Mouse (Mus musculus) layer of hippocampus, adult 9-11 months (tissue): Measurements from ENCODE around the gene Gm10670.
"Not testable (repeated sequence)": the region's sequence is repeated elsewhere in the genome, so short reads cannot be mapped to it uniquely, and the experiment has no call there.

ENCODE experiments used
- DNase-seq: peaks from one replicate; pipeline ENCODE4 v3.0.0; 2022

Gene Gm10670

GRCm38 (mm10) chr7:20474825-20475224, at the start of gene Gm10670:
Gene Gm10670 (minus strand): TSS chr7:20474925.
- DNase-seq, result not testable (repeated sequence)

- not testable (repeated sequence) for DNase-seq
Measured at GRCm38 (mm10) chr7:20510434-20510833, 35.7 kb upstream of the Gm10670 start, which contains the start of gene Vmn1r103. Gene Vmn1r103 (minus strand): TSS chr7:20510534.

GRCm38 (mm10) chr7:20442493-20442892, 32.2 kb downstream of the Gm10670 start, which contains the start of gene Vmn1r101:
Gene Vmn1r101 (minus strand): TSS chr7:20442593.
- DNase-seq, result not testable (repeated sequence)
